Mouse (Mus musculus) bone marrow, adult 2 months (tissue): ENCODE data around the gene Ttc16. TPM values are rescaled to one million over a fixed set of nuclear protein-coding genes. Genes with fewer than 3 reads are reported as not detected.

Source experiments
- H3K27ac ChIP-seq: fragments of 200-500 bp; 2 replicates; pipeline ENCODE4 v1.5.1; 2012; ENCODE audit warnings: low read depth, mild to moderate bottlenecking, control low read depth, inconsistent platforms, low read length; ENCODE audit not compliant: control insufficient read depth, poor library complexity, insufficient read depth
- H3K4me1 ChIP-seq: fragments of 200-500 bp; 2 replicates; pipeline ENCODE4 v1.6.1; 2011; ENCODE audit warnings: low read length; ENCODE audit not compliant: control insufficient read depth, insufficient read depth
- H3K4me3 ChIP-seq: fragments of 200-500 bp; replicated peaks from 2 replicates; pipeline ENCODE3; 2011; ENCODE audit warnings: mild to moderate bottlenecking, low read depth, low read length, control low read depth; ENCODE audit not compliant: control insufficient read depth
- CTCF ChIP-seq: fragments of 200-500 bp; IDR thresholded peaks from 2 replicates; pipeline ENCODE4 v1.5.1; 2011; ENCODE audit warnings: low read length, control low read depth; ENCODE audit not compliant: control insufficient read depth, insufficient read depth
- POLR2A ChIP-seq: fragments of 200-500 bp; IDR thresholded peaks from 2 replicates; pipeline ENCODE4 v1.6.1; 2011; ENCODE audit warnings: low read depth, mild to moderate bottlenecking, control low read depth, low read length, borderline replicate concordance; ENCODE audit not compliant: control insufficient read depth
- WGBS: fragments of 180-500 bp; shearing (Covaris S2); methylation state at CpG from one replicate; pipeline ENCODE4 v1.1.7; 2018; 5-methylcytosine and 5-hydroxymethylcytosine counted together
- polyA plus RNA-seq: library from polyadenylated mRNA; stranded (reverse); fragments of >200 nt; gene quantifications from 2 replicates; pipeline ENCODE4 v1.2.4, GENCODE M21; 2011; ENCODE audit warnings: low replicate concordance; ENCODE audit not compliant: missing spikeins, insufficient read depth, insufficient read length

Gene Ttc16
- polyA plus RNA-seq: 1.1 and 1.5 TPM in 2 replicates

- Histone ChIP-seq H3K4me3 (peak within 1 kb of the TSS; percentile 84), H3K27ac (peak within 1 kb of the TSS; percentile 7; the same call in 1 of the 2 replicates), H3K4me1 (no peaks in the 10 kb centered on the region)
- under 1% methylated on average over 46 of the region's 46 CpGs for WGBS
- TF ChIP-seq POLR2A: peak; percentile 25; the same call in 1 of the 2 replicates
- TF ChIP-seq CTCF: no peak
These were observed at the start of gene Ttc16, which contains the start of gene Ptrh1 for GRCm38 (mm10) chr2:32775359-32776074. Ttc16 (minus strand) TSS chr2:32775633. Ptrh1 (plus strand) TSS chr2:32775786.

DNA sequence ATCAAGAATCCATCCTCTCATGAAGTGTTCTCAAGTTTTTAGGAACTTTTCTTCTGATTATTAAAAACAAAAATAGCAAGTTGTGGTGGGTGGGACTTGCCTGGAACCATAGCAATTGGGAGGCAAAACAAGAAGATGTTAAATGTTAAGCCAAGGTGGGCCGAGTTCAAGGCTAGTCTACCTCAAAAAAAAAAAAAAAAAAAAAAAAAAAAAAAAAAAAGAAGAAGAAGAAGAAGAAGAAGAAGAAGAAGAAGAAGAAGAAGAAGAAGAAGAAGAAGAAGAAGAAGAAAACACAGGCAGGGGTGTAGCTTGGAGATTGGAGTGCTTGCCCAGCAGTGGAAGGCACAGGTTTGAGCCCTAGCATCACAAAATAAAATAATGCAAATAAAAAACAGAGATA is 49.3 kb upstream of the Ttc16 start:
- no peak for TF ChIP-seq POLR2A
- TF ChIP-seq CTCF: no peak
- 67% methylated on average over 1 of the region's 1 CpGs for WGBS
- Histone ChIP-seq H3K4me1 (peaks cover 2% of the 10 kb centered on the region; the same call in 1 of the 2 replicates), H3K27ac (no peak overlapping the region), H3K4me3 (no peak overlapping the region)

DNA sequence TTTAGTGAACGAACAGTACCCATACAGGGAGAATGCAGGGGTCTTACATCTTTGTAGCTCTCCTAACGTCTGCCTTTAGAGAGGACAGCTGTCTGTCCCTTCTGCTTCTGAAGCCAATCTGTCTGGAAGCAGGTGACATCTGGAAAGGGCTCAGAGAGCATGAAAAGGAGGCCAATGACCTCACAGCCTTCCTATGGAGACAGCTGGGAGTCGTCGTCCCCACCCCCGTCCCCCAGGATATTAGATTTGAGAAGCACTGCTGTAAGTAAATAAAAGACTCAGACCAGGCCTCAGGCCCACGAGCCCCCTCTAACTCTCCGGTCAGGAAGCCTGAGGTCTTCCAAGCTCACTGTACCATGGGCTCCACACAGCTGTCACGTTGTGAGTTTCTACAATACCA is 48.7 kb upstream of the Ttc16 start:
- no peak overlapping the region for H3K4me3 ChIP-seq
- H3K4me1 ChIP-seq: peaks cover 2% of the 10 kb centered on the region; the same call in 1 of the 2 replicates
- 82% methylated on average over 8 of the region's 8 CpGs for WGBS
- peak overlapping the region; percentile 12; the same call in 1 of the 2 replicates for H3K27ac ChIP-seq
- TF ChIP-seq POLR2A: no peak

GRCm38 (mm10) chr2:32823579-32824154 is 48.2 kb upstream of the Ttc16 start:
- TF ChIP-seq CTCF (no peak), POLR2A (no peak)
- Histone ChIP-seq H3K4me1 (peaks cover 2% of the 10 kb centered on the region; the same call in 1 of the 2 replicates), H3K4me3 (no peak overlapping the region), H3K27ac (no peak overlapping the region; the same call in 1 of the 2 replicates)
- 71% methylated on average over 8 of the region's 8 CpGs for WGBS

- Histone ChIP-seq H3K27ac (no peak overlapping the region), H3K4me1 (peaks cover 2% of the 10 kb centered on the region; the same call in 1 of the 2 replicates), H3K4me3 (no peak overlapping the region)
- 77% methylated on average over 11 of the region's 11 CpGs for WGBS
- no peak for TF ChIP-seq CTCF
These were observed 47.7 kb upstream of the Ttc16 start for GRCm38 (mm10) chr2:32823153-32823552.

DNA sequence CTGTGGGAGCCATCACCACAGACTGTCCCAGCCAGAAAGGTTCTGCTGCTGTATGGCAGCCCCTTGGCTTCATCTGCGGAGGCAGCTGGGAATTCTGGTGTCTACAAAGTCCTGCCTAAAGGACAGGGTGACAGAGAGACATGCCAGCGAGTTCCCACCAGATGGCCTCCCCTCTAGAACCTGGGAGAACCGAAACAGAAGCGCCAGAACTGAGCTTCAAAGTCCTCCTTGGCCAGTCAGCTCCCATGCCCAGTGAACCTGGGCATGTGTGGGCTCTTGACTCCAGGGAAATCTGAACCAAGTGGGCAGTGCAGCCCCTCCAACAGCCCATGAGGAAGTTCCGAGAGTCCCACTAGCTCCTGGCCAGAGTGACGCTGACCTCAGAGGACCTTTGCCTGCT is 47.2 kb upstream of the Ttc16 start:
- Histone ChIP-seq H3K4me1 (peaks cover 2% of the 10 kb centered on the region; the same call in 1 of the 2 replicates), H3K4me3 (no peak overlapping the region), H3K27ac (peak overlapping the region; percentile 23; the same call in 1 of the 2 replicates)
- TF ChIP-seq CTCF: no peak
- WGBS: 78% methylated on average over 6 of the region's 6 CpGs

GRCm38 (mm10) chr2:32821041-32821802 is 45.8 kb upstream of the Ttc16 start:
- 62% methylated on average over 11 of the region's 11 CpGs for WGBS
- no peak overlapping the region for H3K4me3 ChIP-seq
- no peak overlapping the region for H3K27ac ChIP-seq
- H3K4me1 ChIP-seq: peaks cover 2% of the 10 kb centered on the region; the same call in 1 of the 2 replicates
- TF ChIP-seq CTCF (peak; percentile 58), POLR2A (no peak)

DNA sequence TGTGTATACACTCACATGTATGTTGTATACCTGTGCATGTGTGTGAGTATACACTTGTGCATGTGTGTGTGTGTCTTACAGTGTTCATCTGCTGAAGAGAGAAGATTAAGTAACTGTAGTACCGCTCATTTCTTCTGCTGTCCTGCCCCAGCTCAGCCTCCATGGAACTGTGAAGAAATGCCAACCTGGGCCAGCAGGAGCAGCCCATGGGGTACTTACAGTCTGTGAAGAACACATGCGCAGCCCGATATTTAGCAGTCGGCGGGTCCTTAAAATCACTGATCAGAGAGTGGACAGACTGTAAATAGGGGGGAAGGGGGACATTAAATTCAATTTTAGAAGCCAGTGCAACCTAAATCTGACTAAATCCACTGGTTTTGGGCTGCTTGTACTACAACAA is 42.8 kb upstream of the Ttc16 start:
- peaks cover under 1% of the 10 kb centered on the region; the same call in 1 of the 2 replicates for H3K4me1 ChIP-seq
- no peak overlapping the region for H3K27ac ChIP-seq
- TF ChIP-seq CTCF (no peak), POLR2A (no peak)
- no peak overlapping the region for H3K4me3 ChIP-seq
- WGBS: 91% methylated on average over 5 of the region's 5 CpGs
